Mouse (Mus musculus): ENCODE results near the gene Kctd21. TPM values are rescaled to one million over a fixed set of nuclear protein-coding genes. Genes with fewer than 3 reads are reported as not detected.

The Kctd21 gene
- total and polyA plus RNA-seq, 2 experiments from 2014 or later = 3.1 to 6.1 TPM

GRCm38 (mm10) chr7:97306813-97307212 is 25.3 kb upstream of the Kctd21 start:
- no peaks in the 10 kb centered on the region for H3K27me3 ChIP-seq (ENCODE audit: insufficient read depth, low read length)
- peaks cover 86% of the 10 kb centered on the region for H3K36me3 ChIP-seq (ENCODE audit: insufficient read depth, low read length)
- WGBS = 98% methylated on average over 2 of the region's 2 CpGs
- no peaks in the 10 kb centered on the region for H3K4me1 ChIP-seq (ENCODE audit: insufficient read depth, low read length)
- H3K27ac ChIP-seq (ENCODE audit: low read depth, low read length) = no peak overlapping the region
- no peaks in the 10 kb centered on the region for H3K9me3 ChIP-seq (ENCODE audit: low read length)
- H3K4me3 ChIP-seq (ENCODE audit: low read depth, low read length) = no peak overlapping the region
- no peak overlapping the region for H3K9ac ChIP-seq (replicated peaks; ENCODE audit: low read length, poor library complexity, severe bottlenecking)
- TF ChIP-seq CTCF (IDR thresholded peaks at IDR 0.05) = no peak
- H3K4me2 ChIP-seq (ENCODE audit: low read depth, low read length, poor library complexity, severe bottlenecking) = no peak overlapping the region
- no peak for DNase-seq (ENCODE audit: low spot score)
- no peak for ATAC-seq (ENCODE audit: low FRiP score)

- no peak overlapping the region for H3K9ac ChIP-seq (replicated peaks; ENCODE audit: low read length, poor library complexity, severe bottlenecking)
- H3K27ac ChIP-seq (ENCODE audit: low read depth, low read length) = no peak overlapping the region
- DNase-seq (ENCODE audit: low spot score) = no peak
- H3K4me1 ChIP-seq (ENCODE audit: insufficient read depth, low read length) = no peaks in the 10 kb centered on the region
- H3K27me3 ChIP-seq (ENCODE audit: insufficient read depth, low read length) = no peaks in the 10 kb centered on the region
- H3K9me3 ChIP-seq (ENCODE audit: low read length) = no peaks in the 10 kb centered on the region
- H3K36me3 ChIP-seq (ENCODE audit: insufficient read depth, low read length) = peaks cover 87% of the 10 kb centered on the region
- TF ChIP-seq CTCF (IDR thresholded peaks at IDR 0.05) = no peak
- no peak for ATAC-seq (ENCODE audit: low FRiP score)
- H3K4me3 ChIP-seq (ENCODE audit: low read depth, low read length) = no peak overlapping the region
- no peak overlapping the region for H3K4me2 ChIP-seq (ENCODE audit: low read depth, low read length, poor library complexity, severe bottlenecking)
- WGBS = 87% methylated on average over 1 of the region's 1 CpGs
Observed at GRCm38 (mm10) chr7:97307546-97307945, 24.6 kb upstream of the Kctd21 start.

GRCm38 (mm10) chr7:97309461-97310340 is 22.4 kb upstream of the Kctd21 start:
- no peak for ATAC-seq (ENCODE audit: low FRiP score)
- Histone ChIP-seq H3K9me3 (ENCODE audit: low read length) (no peaks in the 10 kb centered on the region), H3K27ac (ENCODE audit: low read depth, low read length) (no peak overlapping the region), H3K4me1 (ENCODE audit: insufficient read depth, low read length) (no peaks in the 10 kb centered on the region), H3K36me3 (ENCODE audit: insufficient read depth, low read length) (peaks cover 78% of the 10 kb centered on the region), H3K27me3 (ENCODE audit: insufficient read depth, low read length) (no peaks in the 10 kb centered on the region), H3K4me3 (ENCODE audit: low read depth, low read length) (no peak overlapping the region), H3K9ac (replicated peaks; ENCODE audit: low read length, poor library complexity, severe bottlenecking) (no peak overlapping the region), H3K4me2 (ENCODE audit: low read depth, low read length, poor library complexity, severe bottlenecking) (no peak overlapping the region)
- 94% methylated on average over 4 of the region's 4 CpGs for WGBS
- TF ChIP-seq CTCF (IDR thresholded peaks at IDR 0.05) = no peak
- no peak for DNase-seq (ENCODE audit: low spot score)

GRCm38 (mm10) chr7:97310341-97310635 is 21.8 kb upstream of the Kctd21 start:
- H3K4me1 ChIP-seq (ENCODE audit: insufficient read depth, low read length) = no peaks in the 10 kb centered on the region
- TF ChIP-seq CTCF (IDR thresholded peaks at IDR 0.05) = no peak
- no peak for DNase-seq (ENCODE audit: low spot score)
- H3K27ac ChIP-seq (ENCODE audit: low read depth, low read length) = no peak overlapping the region
- peaks cover 77% of the 10 kb centered on the region for H3K36me3 ChIP-seq (ENCODE audit: insufficient read depth, low read length)
- ATAC-seq (ENCODE audit: low FRiP score) = no peak
- H3K4me3 ChIP-seq (ENCODE audit: low read depth, low read length) = no peak overlapping the region
- H3K9me3 ChIP-seq (ENCODE audit: low read length) = no peaks in the 10 kb centered on the region
- H3K9ac ChIP-seq (replicated peaks; ENCODE audit: low read length, poor library complexity, severe bottlenecking) = no peak overlapping the region
- 94% methylated on average over 3 of the region's 3 CpGs for WGBS
- H3K27me3 ChIP-seq (ENCODE audit: insufficient read depth, low read length) = no peaks in the 10 kb centered on the region
- H3K4me2 ChIP-seq (ENCODE audit: low read depth, low read length, poor library complexity, severe bottlenecking) = no peak overlapping the region

GRCm38 (mm10) chr7:97311620-97312019 is 20.5 kb upstream of the Kctd21 start:
- Histone ChIP-seq H3K4me3 (ENCODE audit: low read depth, low read length) (no peak overlapping the region), H3K4me2 (ENCODE audit: low read depth, low read length, poor library complexity, severe bottlenecking) (no peak overlapping the region), H3K4me1 (ENCODE audit: insufficient read depth, low read length) (no peaks in the 10 kb centered on the region), H3K9ac (replicated peaks; ENCODE audit: low read length, poor library complexity, severe bottlenecking) (no peak overlapping the region), H3K36me3 (ENCODE audit: insufficient read depth, low read length) (peaks cover 64% of the 10 kb centered on the region), H3K27me3 (ENCODE audit: insufficient read depth, low read length) (no peaks in the 10 kb centered on the region), H3K27ac (ENCODE audit: low read depth, low read length) (no peak overlapping the region), H3K9me3 (ENCODE audit: low read length) (no peaks in the 10 kb centered on the region)
- ATAC-seq (ENCODE audit: low FRiP score) (no peak), DNase-seq (ENCODE audit: low spot score) (no peak)
- TF ChIP-seq CTCF (IDR thresholded peaks at IDR 0.05) = no peak
- WGBS = 91% methylated on average over 14 of the region's 14 CpGs

GRCm38 (mm10) chr7:97312196-97312595 is 19.9 kb upstream of the Kctd21 start:
- Histone ChIP-seq H3K9me3 (ENCODE audit: low read length) (no peaks in the 10 kb centered on the region), H3K36me3 (ENCODE audit: insufficient read depth, low read length) (peaks cover 62% of the 10 kb centered on the region), H3K9ac (replicated peaks; ENCODE audit: low read length, poor library complexity, severe bottlenecking) (no peak overlapping the region), H3K27ac (ENCODE audit: low read depth, low read length) (no peak overlapping the region), H3K4me3 (ENCODE audit: low read depth, low read length) (no peak overlapping the region), H3K4me1 (ENCODE audit: insufficient read depth, low read length) (no peaks in the 10 kb centered on the region), H3K27me3 (ENCODE audit: insufficient read depth, low read length) (no peaks in the 10 kb centered on the region), H3K4me2 (ENCODE audit: low read depth, low read length, poor library complexity, severe bottlenecking) (no peak overlapping the region)
- TF ChIP-seq CTCF (IDR thresholded peaks at IDR 0.05) = no peak
- 89% methylated on average over 17 of the region's 17 CpGs for WGBS
- DNase-seq (ENCODE audit: low spot score) = no peak
- no peak for ATAC-seq (ENCODE audit: low FRiP score)
